Mouse (Mus musculus) inflammation-experienced regulatory T-cells, adult 6 months (primary cell): Measurements from ENCODE around the gene Fbxo45. TPM values are rescaled to one million over a fixed set of nuclear protein-coding genes. Genes with fewer than 3 reads are reported as not detected.
"Not testable (repeated sequence)": the region's sequence is repeated elsewhere in the genome, so short reads cannot be mapped to it uniquely, and the experiment has no call there.

Source experiments
- ATAC-seq: one replicate; pipeline ENCODE4 v1.8.0; 2017
- polyA plus RNA-seq, 3 experiments: library from polyadenylated mRNA; unstranded; fragments of 100-300 nt; shearing (Covaris generic); gene quantifications; one replicate each; pipeline ENCODE4 v1.2.1; 2017

The Fbxo45 gene
- polyA plus RNA-seq: 1 to 10 TPM; 5.1 to 5.7 (median 5.5) TPM

- peak; percentile 95 for ATAC-seq
These were observed at the start of gene Fbxo45, which contains the start of gene Wdr53 for GRCm38 (mm10) chr16:32246952-32247370. TSS of gene Fbxo45 (minus strand) at chr16:32247158. TSS of gene Wdr53 (plus strand) at chr16:32247227.

GRCm38 (mm10) chr16:32291821-32292220 is 44.9 kb upstream of the Fbxo45 start:
- no peak for ATAC-seq

DNA sequence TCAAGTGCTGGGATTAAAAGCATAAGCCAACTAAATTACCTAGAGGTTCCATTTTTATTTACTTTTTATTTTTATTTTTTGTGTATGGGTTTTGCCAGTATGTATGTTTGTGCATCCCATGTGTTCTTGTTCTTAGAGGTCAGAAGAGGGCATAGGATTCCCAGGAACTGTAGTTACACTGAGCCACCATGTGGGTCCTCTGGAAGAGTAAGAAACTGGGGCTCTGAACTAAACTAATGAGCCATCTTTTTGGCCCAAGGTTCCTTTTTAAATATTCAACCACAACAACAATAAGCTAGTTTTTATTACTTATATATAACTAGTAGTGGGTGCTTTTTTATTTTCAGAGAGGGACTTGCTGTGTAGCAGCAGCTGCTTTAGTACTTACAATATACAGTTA is 35.6 kb upstream of the Fbxo45 start:
- no peak for ATAC-seq

GRCm38 (mm10) chr16:32280211-32280610 is 33.3 kb upstream of the Fbxo45 start:
- no peak for ATAC-seq

DNA sequence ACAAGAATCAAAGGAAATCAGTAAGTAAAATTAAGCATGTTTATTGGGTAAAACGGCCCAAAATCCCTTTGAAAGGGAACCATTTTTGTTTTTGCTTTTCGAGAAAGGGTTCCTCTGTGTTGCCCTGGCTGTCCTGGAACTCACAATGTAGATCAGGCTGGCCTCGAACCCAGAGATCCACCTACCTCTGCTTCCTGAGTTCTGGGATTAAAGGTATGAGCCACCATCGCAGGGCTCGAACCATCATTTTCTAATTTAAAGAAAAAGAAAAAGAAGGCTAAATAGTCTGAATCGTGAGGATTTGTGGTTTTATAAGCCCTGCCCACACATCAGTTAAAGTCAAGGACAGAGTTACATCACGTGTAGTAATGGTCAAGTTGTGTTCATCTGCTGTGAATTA is 31.4 kb upstream of the Fbxo45 start:
- ATAC-seq: no peak

DNA sequence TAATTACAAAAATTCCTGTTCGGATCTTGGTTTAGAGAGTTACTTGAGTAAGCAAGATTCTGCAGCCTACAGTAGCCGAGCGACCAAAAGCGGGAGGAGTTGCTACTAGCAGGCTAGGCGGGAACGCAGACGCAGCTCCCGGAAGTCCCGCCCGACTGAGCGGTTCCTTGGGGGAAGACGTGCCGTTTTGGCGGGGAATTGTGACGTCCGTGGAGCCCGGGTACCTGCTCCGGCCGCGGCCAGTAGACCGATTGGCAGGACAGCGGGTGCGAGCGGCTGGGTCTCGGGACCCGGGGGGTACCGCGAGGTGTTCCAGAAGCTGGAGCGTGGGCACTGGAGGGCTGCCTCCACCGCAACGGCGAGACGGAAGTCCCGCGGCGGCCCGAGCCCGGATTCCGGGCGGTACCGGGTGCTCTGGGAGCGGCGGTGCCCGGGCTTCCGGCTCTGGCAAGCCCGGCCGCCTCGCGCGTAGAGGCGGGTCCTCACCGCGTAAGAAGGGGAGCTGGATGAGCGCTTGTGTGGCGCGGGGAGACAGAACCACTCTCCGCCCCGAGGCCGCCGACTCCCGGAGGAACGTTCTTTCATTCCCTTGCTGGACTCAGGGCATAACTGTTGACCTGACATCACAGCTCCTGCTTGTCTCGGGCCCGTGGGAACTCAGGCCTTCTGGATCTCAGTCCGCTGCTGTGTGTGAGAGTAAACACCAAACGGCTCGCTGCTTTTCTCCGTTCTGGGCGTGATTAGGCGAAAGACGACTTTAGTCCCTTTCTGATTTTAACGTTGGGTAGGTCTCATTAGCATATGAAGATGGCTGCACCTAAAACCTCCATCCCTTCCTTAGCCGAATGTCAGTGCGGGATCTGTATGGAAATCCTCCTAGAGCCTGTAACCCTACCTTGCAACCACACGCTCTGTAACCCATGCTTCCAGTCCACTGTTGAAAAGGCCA is 30.6 kb upstream of the Fbxo45 start, which contains the start of gene Rnf168:
Gene Rnf168, plus strand, starts transcription at position 152 of the 949 bp plus-strand sequence.
- peak; percentile 84 for ATAC-seq

DNA sequence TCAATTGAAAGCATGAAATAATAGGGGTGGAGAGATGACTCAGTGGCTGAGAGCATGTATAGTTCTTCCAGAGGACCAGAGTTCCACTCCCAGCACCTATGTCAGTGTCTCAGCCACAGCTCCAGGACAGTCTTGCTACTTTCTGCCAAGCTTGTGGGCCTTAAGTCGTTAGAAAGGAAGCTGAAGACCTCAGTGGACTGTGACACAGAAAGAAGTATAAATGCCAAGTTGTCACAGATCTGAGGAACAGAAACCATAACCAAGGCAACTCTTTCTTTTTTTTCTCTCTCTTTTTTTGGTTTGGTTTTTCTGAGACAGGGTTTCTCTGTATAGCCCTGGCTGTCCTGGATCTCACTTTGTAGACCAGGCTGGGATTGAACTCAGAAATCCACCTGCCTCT is 28.9 kb upstream of the Fbxo45 start:
- ATAC-seq: no peak

GRCm38 (mm10) chr16:32275041-32275440 is 28.1 kb upstream of the Fbxo45 start:
- no peak for ATAC-seq

GRCm38 (mm10) chr16:32273338-32273737 is 26.4 kb upstream of the Fbxo45 start:
- ATAC-seq: no peak

DNA sequence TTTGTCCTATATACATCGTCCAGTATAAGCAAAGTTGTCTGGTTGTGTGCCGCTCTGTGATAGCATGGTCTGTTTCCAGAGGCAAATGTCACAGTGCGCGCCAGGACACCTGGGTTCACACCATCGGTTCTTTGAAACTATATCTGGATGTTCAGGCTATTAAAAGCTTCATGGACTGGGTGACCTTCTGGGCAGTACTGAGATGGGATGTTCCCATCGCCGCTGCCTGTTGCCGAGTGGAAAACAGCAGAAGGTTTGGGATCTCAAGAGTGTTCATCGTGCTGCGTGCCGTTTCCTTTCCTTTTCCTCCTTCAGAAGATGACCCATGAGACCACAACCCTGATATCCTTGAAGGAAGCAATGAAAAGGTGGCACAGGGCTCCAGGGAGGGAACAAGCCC is 24.3 kb upstream of the Fbxo45 start, which contains the start of gene Smco1:
Gene Smco1, plus strand, starts transcription at position 178 of the 400 bp plus-strand sequence.
- ATAC-seq: no peak

DNA sequence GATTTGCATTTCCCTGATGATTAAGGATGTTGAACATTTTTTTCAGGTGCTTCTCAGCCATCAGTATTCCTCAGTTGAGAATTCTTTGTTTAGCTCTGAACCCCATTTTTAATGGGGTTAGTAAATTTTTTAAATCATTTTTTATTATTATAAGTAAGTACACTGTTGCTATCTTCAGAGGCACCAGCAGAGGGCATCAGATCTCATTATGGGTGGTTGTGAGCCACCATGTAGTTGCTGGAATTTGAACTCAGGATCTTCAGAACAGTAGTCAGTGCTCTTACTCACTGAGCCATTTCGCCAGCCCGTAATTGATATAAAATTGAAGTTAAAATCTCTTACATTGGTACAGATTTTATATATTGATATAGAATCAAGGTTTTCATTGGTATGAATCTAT is 17.3 kb upstream of the Fbxo45 start:
- ATAC-seq: not testable (repeated sequence)

DNA sequence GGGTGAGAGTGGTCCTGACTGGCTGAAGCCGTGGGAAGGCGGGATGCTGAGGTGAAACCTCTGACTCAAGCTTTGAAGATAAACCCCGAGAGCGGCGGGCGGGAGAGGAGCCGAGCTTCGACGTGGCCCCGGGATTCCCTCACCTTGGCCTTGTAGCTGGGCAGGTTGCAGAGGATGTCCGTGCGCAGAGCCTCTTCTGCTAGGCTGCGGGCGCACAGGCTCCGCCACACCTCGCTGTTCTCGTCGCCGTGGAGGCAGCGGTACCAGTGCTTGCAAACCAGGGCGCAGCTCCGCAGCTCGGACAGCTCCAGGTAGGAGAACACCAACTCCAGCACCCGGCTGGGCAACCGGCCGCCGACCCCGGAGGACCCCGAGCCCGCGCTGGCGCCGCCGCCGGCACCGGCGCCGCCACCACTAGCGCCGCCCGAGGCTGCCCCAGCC is 587 bp downstream of the Fbxo45 start:
- peak; percentile 46 for ATAC-seq

DNA sequence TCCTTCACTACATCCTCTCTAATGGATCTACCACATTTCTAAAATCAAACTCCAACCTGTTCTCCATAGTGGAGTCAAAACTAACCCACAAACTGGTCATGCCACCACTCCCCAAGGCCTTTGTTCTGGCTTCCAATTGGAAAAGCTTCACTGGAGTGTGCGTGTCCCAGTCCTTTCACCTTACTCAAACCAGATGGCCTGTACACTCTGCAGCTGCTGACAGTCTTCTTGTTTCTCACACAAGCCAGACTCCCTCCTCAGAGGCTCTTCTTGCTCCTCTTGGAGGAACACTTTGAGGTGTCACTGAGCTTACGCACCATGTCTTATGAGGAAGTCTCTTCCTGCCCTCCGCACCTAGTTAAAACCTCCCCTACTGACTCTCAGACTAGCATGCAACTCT is 3.1 kb downstream of the Fbxo45 start:
- ATAC-seq: no peak

- no peak for ATAC-seq
These were observed 7.3 kb downstream of the Fbxo45 start for GRCm38 (mm10) chr16:32239428-32240312.

GRCm38 (mm10) chr16:32237930-32238680 is 8.9 kb downstream of the Fbxo45 start:
- no peak for ATAC-seq

DNA sequence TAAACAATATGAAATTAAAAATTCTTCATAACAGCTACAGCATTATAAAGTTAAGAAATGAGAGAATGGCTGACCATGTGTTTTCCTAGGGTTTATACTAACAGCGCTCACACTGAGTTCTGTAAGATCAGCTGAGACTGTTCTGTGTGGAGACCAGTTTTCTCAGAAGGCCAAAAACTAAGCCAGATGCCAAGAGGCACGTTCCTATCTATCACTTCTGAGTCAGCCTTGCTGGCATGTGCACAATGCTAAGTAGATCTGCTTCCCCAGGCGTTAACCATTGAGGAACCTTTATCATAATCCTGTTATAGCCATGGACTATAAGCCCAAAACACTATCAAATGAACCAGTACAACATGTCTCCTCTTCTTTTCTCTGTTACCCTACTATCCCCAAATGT is 14.9 kb downstream of the Fbxo45 start:
- ATAC-seq: not testable (repeated sequence)

GRCm38 (mm10) chr16:32222399-32222798 is 24.6 kb downstream of the Fbxo45 start:
- ATAC-seq: no peak

GRCm38 (mm10) chr16:32221803-32222202 is 25.2 kb downstream of the Fbxo45 start:
- ATAC-seq: no peak

DNA sequence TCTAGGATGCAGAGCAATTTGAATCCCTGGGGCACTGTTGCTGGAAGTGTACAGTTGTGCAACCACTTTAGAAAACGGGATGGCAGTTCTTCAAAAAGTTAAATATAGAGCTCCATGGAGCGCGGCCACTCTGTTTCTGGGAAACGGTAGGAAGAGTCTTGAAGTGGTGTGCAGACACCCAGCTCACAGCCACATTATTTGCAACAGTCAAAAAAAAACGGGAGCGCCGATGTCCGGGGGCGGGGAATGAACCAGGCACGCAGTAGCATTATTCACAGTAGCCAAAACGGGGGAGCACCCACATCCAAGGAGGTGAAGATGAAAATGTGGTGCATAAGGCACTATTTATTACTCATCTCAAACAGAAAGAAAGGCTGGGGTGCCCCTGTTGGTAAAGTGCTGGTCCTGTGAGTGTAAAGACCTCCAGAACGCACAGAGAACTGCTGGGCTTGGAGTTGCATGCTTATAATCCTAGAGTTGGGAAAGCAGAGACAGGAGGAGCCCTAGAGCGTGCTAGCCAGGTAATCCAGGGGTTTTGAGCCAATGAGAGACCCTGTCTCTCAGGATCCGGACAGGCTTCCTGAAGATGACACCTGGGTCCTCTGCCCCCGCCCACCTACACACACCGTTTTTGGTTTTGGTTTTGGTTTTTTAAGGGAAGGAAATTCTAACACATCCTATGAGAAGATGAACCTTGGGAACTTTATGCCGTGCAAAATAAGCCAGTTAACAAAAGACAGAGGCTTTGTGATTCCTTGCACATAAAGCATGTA is 32.0 kb downstream of the Fbxo45 start:
- no peak for ATAC-seq

DNA sequence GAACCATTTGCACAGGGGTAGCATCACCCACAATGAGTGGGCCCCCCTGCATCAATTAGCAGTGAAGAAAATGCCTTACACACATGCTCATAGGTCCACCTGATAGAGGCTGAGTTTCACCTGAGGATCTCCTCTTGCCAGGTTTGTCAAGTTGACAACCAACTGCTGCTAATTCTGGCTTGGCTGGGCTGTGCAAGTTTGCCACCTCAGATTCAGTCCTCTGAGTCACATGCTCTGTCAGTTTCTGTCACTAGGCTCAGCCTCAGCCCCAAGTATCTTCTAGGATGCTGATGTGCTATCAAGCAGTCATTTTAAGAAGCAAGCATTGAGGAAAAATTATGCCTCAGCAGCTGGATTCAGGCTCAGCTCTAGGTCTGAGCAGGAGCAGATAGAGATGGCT is 32.8 kb downstream of the Fbxo45 start:
- no peak for ATAC-seq

- ATAC-seq: no peak
These were observed 42.1 kb downstream of the Fbxo45 start for GRCm38 (mm10) chr16:32204902-32205301.
